Mouse (Mus musculus): Measurements from ENCODE around the gene Rad23a.

Rad23a gene

GRCm38 (mm10) chr8:84793791-84794485 lies 46.5 kb downstream of the Rad23a start:
- in situ Hi-C loops (cut with MboI; ENCODE audit: unreplicated experiment in 2 of 2) = loop anchor here in 1 of 2 experiments (5.0 kb wide), 1 partner anchor 42 kb away; no protein-coding TSS in a partner anchor

GRCm38 (mm10) chr8:84793134-84793533 lies 47.3 kb downstream of the Rad23a start:
- in situ Hi-C loops (cut with MboI; ENCODE audit: unreplicated experiment in 2 of 2) = loop anchor here in 1 of 2 experiments (5.0 kb wide), 1 partner anchor 41 kb away; no protein-coding TSS in a partner anchor

- in situ Hi-C loops (cut with MboI; ENCODE audit: unreplicated experiment in 2 of 2) = loop anchor here in 1 of 2 experiments (5.0 kb wide), 1 partner anchor 40 kb away; no protein-coding TSS in a partner anchor
Observed at GRCm38 (mm10) chr8:84792429-84792947, 48.0 kb downstream of the Rad23a start.

- in situ Hi-C loops (cut with MboI; ENCODE audit: unreplicated experiment in 2 of 2) = loop anchor here in 1 of 2 experiments (5.0 kb wide), 1 partner anchor 38 kb away; no protein-coding TSS in a partner anchor
Observed at GRCm38 (mm10) chr8:84790537-84790936, 49.9 kb downstream of the Rad23a start.

- in situ Hi-C loops (cut with MboI; ENCODE audit: unreplicated experiment in 2 of 2) = loop anchor here in 1 of 2 experiments (5.0 kb wide), 1 partner anchor 38 kb away; no protein-coding TSS in a partner anchor
Observed at GRCm38 (mm10) chr8:84789855-84790486, 50.5 kb downstream of the Rad23a start.

- in situ Hi-C loops (cut with MboI; ENCODE audit: unreplicated experiment in 2 of 2) = no loop called here
Observed at GRCm38 (mm10) chr8:84789345-84789744, 51.1 kb downstream of the Rad23a start.

GRCm38 (mm10) chr8:84788896-84789295 lies 51.6 kb downstream of the Rad23a start:
- in situ Hi-C loops (cut with MboI; ENCODE audit: unreplicated experiment in 2 of 2) = no loop called here

GRCm38 (mm10) chr8:84787523-84788302 lies 52.8 kb downstream of the Rad23a start:
- in situ Hi-C loops (cut with MboI; ENCODE audit: unreplicated experiment in 2 of 2) = no loop called here

GRCm38 (mm10) chr8:84786801-84787467 lies 53.5 kb downstream of the Rad23a start:
- in situ Hi-C loops (cut with MboI; ENCODE audit: unreplicated experiment in 2 of 2) = no loop called here

- in situ Hi-C loops (cut with MboI; ENCODE audit: unreplicated experiment in 2 of 2) = no loop called here
Observed at GRCm38 (mm10) chr8:84785756-84786677, 54.4 kb downstream of the Rad23a start.

GRCm38 (mm10) chr8:84785506-84785755 lies 55.0 kb downstream of the Rad23a start:
- in situ Hi-C loops (cut with MboI; ENCODE audit: unreplicated experiment in 2 of 2) = no loop called here

GRCm38 (mm10) chr8:84784681-84785505 lies 55.6 kb downstream of the Rad23a start:
- in situ Hi-C loops (cut with MboI; ENCODE audit: unreplicated experiment in 2 of 2) = no loop called here

Data from v-Abl transformed pro-B cells (cell line).